Mouse (Mus musculus): ENCODE results near the gene Bcl11a. TPM values are rescaled to one million over a fixed set of nuclear protein-coding genes. Genes with fewer than 3 reads are reported as not detected.

Gene Bcl11a
- polyA plus RNA-seq, 1 experiment = 0.23 TPM

- TF ChIP-seq CTCF (IDR thresholded peaks at IDR 0.05; ENCODE audit: low read depth, low read length) (no peak), POLR2A (IDR thresholded peaks at IDR 0.05; ENCODE audit: borderline replicate concordance, low read depth, low read length) (no peak)
- H3K4me1 ChIP-seq (ENCODE audit: control insufficient read depth, insufficient read depth, low read length) = no peaks in the 10 kb centered on the region
- H3K27ac ChIP-seq (ENCODE audit: insufficient read depth, low read depth, low read length) = no peak overlapping the region
- H3K4me3 ChIP-seq (ENCODE audit: insufficient read depth, low read length) = no peak overlapping the region
These were observed 136.8 kb downstream of the Bcl11a start for GRCm38 (mm10) chr11:24214509-24215134.

GRCm38 (mm10) chr11:24217741-24218333 lies 140.0 kb downstream of the Bcl11a start:
- TF ChIP-seq CTCF (IDR thresholded peaks at IDR 0.05; ENCODE audit: low read depth, low read length) (no peak), POLR2A (IDR thresholded peaks at IDR 0.05; ENCODE audit: borderline replicate concordance, low read depth, low read length) (no peak)
- Histone ChIP-seq H3K4me3 (ENCODE audit: insufficient read depth, low read length) (no peak overlapping the region), H3K4me1 (ENCODE audit: control insufficient read depth, insufficient read depth, low read length) (no peaks in the 10 kb centered on the region), H3K27ac (ENCODE audit: insufficient read depth, low read depth, low read length) (no peak overlapping the region)

GRCm38 (mm10) chr11:24221601-24222307 lies 143.9 kb downstream of the Bcl11a start:
- no peak overlapping the region for H3K27ac ChIP-seq (ENCODE audit: insufficient read depth, low read depth, low read length)
- H3K4me3 ChIP-seq (ENCODE audit: insufficient read depth, low read length) = no peak overlapping the region
- TF ChIP-seq CTCF (IDR thresholded peaks at IDR 0.05; ENCODE audit: low read depth, low read length) = no peak
- no peak for TF ChIP-seq POLR2A (IDR thresholded peaks at IDR 0.05; ENCODE audit: borderline replicate concordance, low read depth, low read length)
- H3K4me1 ChIP-seq (ENCODE audit: control insufficient read depth, insufficient read depth, low read length) = no peaks in the 10 kb centered on the region

Other genes with a start within 250 kb of the Bcl11a start
- gene Papolg, start 182.8 kb upstream of the Bcl11a start, polyA plus RNA-seq (2012; ENCODE audit: insufficient read depth, insufficient read length, missing spikeins) = 9.9 and 10.4 TPM in 2 replicates
- gene A830031A19Rik, start 3.0 kb upstream of the Bcl11a start, polyA plus RNA-seq (2012; ENCODE audit: insufficient read depth, insufficient read length, missing spikeins) = not detected in 2 replicates

All from bone marrow macrophage, adult 2 months (primary cell).